Mouse (Mus musculus): ENCODE results near the gene Gar1. TPM values are rescaled to one million over a fixed set of nuclear protein-coding genes. Genes with fewer than 3 reads are reported as not detected.

Gene Gar1
- polyA plus RNA-seq, 1 experiment from 2014 or later = 45.2 TPM

DNA sequence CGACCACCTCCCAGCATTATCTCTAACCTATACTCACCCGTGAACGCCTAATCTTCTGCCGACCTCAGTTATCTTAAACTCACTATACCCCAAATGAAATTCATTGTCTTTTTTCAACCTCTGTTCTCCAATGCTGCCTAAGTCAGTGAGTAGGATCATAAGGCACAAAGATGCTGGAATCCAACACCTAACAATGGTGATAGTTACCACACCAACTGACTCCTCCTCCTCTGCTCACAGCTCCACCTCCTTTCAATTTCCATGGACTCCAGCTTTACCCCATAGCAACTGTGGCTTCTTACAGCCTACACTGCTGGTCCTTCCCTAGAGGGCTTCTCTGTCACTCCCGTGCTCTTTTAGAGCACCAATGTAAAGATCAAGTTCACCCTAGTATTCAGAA, 3.5 kb downstream of the Gar1 start:
- H3K4me2 ChIP-seq = no peak overlapping the region
- TF ChIP-seq CTCF (IDR thresholded peaks at IDR 0.05; ENCODE audit: low read depth) = no peak
- H3K4me1 ChIP-seq (ENCODE audit: insufficient read depth) = peaks cover 5% of the 10 kb centered on the region; the same call in 1 of the 2 replicates
- H3K36me3 ChIP-seq (ENCODE audit: insufficient read depth) = peaks cover 50% of the 10 kb centered on the region
- H3K27ac ChIP-seq (ENCODE audit: low read depth) = no peak overlapping the region
- 91% methylated on average over 5 of the region's 5 CpGs for WGBS
- no peak overlapping the region for H3K4me3 ChIP-seq (ENCODE audit: low read depth, low read length)
- no peaks in the 10 kb centered on the region for H3K27me3 ChIP-seq (ENCODE audit: insufficient read depth, low read length)
- ATAC-seq (ENCODE audit: insufficient read depth) (no peak), DNase-seq (no peak)
- no peak overlapping the region for H3K9ac ChIP-seq
- H3K9me3 ChIP-seq (ENCODE audit: low read depth, low read length) = no peaks in the 10 kb centered on the region

DNA sequence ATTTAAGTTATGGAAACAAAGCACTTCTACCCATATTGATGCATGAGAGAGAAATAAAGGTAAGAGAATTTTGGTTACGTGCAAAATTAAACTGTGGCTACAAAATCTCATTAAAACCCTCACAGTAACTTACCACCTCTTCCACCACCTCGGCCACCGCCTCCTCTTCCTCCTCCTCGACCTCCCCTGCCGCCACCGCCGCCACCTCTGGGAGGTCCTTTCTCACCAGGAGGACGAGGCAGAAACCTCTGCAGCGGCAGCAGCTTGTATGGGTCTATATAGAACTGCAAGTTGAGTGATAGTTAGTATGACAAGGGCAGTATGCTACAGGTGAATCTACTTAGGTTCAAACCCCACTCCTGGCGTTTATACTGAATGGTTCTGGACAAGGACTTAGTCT, 4.5 kb downstream of the Gar1 start:
- Histone ChIP-seq H3K4me3 (ENCODE audit: low read depth, low read length) (no peak overlapping the region), H3K27ac (ENCODE audit: low read depth) (no peak overlapping the region), H3K9ac (no peak overlapping the region), H3K4me1 (ENCODE audit: insufficient read depth) (peaks cover 5% of the 10 kb centered on the region; the same call in 1 of the 2 replicates), H3K9me3 (ENCODE audit: low read depth, low read length) (no peaks in the 10 kb centered on the region), H3K4me2 (no peak overlapping the region), H3K27me3 (ENCODE audit: insufficient read depth, low read length) (no peaks in the 10 kb centered on the region), H3K36me3 (ENCODE audit: insufficient read depth) (peaks cover 54% of the 10 kb centered on the region)
- ATAC-seq (ENCODE audit: insufficient read depth) = no peak
- no peak for TF ChIP-seq CTCF (IDR thresholded peaks at IDR 0.05; ENCODE audit: low read depth)
- no peak for DNase-seq
- WGBS = 87% methylated on average over 10 of the region's 10 CpGs

DNA sequence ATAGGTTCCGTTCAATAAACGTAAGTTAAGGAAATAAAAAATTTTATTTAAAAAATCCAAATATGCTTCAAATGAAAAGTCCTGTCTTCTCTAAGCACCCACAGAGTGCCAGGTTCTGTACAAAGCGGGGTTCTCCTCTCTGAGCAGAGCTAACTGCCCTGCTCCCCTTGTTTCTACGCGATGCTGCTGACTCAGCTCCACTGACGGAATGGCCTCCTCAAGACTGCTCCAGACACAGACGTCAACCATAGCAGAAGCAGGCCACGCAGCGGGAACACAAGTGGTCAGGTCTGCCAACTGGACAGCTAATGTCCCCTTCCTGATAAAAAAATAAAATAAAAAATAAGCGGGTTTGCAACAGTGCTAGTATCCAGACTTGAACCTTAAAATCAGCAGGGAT, 6.3 kb downstream of the Gar1 start:
- H3K4me2 ChIP-seq = no peak overlapping the region
- no peak overlapping the region for H3K4me3 ChIP-seq (ENCODE audit: low read depth, low read length)
- no peaks in the 10 kb centered on the region for H3K9me3 ChIP-seq (ENCODE audit: low read depth, low read length)
- H3K27ac ChIP-seq (ENCODE audit: low read depth) = no peak overlapping the region
- H3K36me3 ChIP-seq (ENCODE audit: insufficient read depth) = peaks cover 54% of the 10 kb centered on the region
- ATAC-seq (ENCODE audit: insufficient read depth) = no peak
- H3K9ac ChIP-seq = no peak overlapping the region
- H3K4me1 ChIP-seq (ENCODE audit: insufficient read depth) = peaks cover 4% of the 10 kb centered on the region; the same call in 1 of the 2 replicates
- DNase-seq = no peak
- 90% methylated on average over 10 of the region's 10 CpGs for WGBS
- TF ChIP-seq CTCF (IDR thresholded peaks at IDR 0.05; ENCODE audit: low read depth) = no peak
- H3K27me3 ChIP-seq (ENCODE audit: insufficient read depth, low read length) = no peaks in the 10 kb centered on the region

DNA sequence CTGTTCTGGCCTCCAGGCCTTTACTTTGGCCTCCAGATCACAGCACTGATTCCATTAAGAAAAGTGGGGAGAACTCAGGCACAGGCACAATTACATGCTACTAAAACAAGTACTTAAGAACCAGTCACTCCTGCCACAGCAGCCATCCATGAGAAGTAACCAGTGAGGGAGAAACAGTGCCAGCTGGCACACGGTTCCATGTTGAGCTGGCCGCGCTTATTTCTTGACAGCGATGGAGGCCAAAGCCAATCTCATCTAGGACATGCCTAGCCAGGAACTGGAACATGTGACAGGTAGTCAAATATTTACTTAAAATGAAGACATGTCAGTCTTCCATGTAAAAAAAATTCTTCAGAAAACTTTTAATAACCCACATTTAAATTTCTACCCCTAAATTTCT, 7.0 kb downstream of the Gar1 start:
- Histone ChIP-seq H3K4me3 (ENCODE audit: low read depth, low read length) (no peak overlapping the region), H3K4me2 (no peak overlapping the region), H3K9ac (no peak overlapping the region), H3K27me3 (ENCODE audit: insufficient read depth, low read length) (no peaks in the 10 kb centered on the region), H3K36me3 (ENCODE audit: insufficient read depth) (peaks cover 54% of the 10 kb centered on the region), H3K4me1 (ENCODE audit: insufficient read depth) (no peaks in the 10 kb centered on the region), H3K9me3 (ENCODE audit: low read depth, low read length) (no peaks in the 10 kb centered on the region), H3K27ac (ENCODE audit: low read depth) (no peak overlapping the region)
- DNase-seq = no peak
- 91% methylated on average over 4 of the region's 4 CpGs for WGBS
- no peak for TF ChIP-seq CTCF (IDR thresholded peaks at IDR 0.05; ENCODE audit: low read depth)
- ATAC-seq (ENCODE audit: insufficient read depth) = no peak

DNA sequence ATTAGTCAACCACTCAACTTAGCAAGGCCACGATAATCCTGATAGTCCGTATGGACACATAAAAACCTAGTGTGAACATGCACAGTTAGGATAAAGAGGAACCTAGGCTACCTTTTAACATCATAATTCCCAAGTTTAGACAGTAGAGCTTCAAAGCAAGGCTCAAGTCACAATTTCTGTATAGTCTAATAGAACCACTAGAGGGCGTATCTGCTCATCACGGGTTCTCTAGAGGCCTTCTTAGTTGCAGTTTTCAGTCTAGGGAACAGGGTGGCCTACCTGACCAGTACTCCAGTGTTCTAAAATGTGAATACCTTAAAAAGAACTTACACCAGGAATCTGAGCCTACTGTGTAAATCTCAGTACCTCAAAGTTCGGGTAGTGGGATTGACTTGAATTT, 7.9 kb downstream of the Gar1 start:
- Histone ChIP-seq H3K9me3 (ENCODE audit: low read depth, low read length) (no peaks in the 10 kb centered on the region), H3K4me3 (ENCODE audit: low read depth, low read length) (no peak overlapping the region), H3K27ac (ENCODE audit: low read depth) (no peak overlapping the region), H3K27me3 (ENCODE audit: insufficient read depth, low read length) (no peaks in the 10 kb centered on the region), H3K36me3 (ENCODE audit: insufficient read depth) (peaks cover 45% of the 10 kb centered on the region), H3K4me1 (ENCODE audit: insufficient read depth) (no peaks in the 10 kb centered on the region), H3K4me2 (no peak overlapping the region), H3K9ac (no peak overlapping the region)
- peak; percentile 82 for DNase-seq
- ATAC-seq (ENCODE audit: insufficient read depth) = peak; percentile 55; the same call in 1 of the 2 replicates
- TF ChIP-seq CTCF (IDR thresholded peaks at IDR 0.05; ENCODE audit: low read depth) = peak; percentile 61
- 52% methylated on average over 5 of the region's 5 CpGs for WGBS

DNA sequence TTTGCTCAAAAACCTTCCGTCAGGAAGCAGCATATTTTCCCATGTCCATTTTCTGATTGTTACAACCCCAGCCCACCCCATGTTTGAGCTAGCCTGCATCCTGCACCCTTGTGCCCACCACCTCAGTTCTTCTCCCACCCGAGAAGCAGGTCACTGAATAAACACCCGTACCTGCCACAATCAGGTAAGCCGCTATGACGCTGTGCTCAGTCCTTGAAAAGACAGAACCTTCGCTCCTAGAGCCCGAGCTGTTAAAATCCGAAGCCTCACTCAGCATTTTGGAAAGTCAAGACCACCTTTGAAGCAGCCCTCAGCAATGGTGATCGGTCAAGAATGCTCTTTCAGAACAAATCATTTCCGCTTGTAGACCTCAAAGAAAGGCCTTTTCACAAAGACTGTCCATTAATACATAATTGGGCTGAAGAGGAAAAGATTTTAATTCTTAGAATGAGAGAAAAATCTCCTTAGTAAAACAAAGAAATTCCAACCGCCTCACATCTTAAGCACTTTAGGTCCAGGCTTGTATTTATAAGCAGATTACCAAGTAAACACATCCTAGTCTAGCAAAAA, 8.9 kb downstream of the Gar1 start, which contains the start of gene Rrh:
TSS of gene Rrh (minus strand) at position 382 of the 570 bp plus-strand sequence.
- H3K4me2 ChIP-seq = no peak within 1 kb of the TSS

DNA sequence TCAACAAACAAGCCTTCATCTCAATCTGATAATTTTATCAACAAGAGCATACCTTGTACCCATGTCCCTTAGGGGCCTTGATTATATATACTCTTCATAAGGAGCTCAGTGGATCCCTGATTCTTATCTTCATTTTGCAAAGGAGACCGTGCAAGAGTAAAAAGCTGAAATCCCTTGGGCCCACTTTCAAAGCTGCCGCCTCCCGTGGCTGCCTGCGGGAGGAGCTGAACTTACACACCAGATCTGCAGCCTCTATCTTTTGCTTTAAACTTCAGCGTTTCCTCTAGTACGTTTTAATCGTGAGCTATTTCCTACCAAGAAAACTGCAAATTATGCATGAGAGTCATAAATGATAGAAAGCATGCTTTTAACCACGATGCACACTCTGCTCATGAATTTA, 9.5 kb downstream of the Gar1 start:
- no peaks in the 10 kb centered on the region for H3K27me3 ChIP-seq (ENCODE audit: insufficient read depth, low read length)
- no peaks in the 10 kb centered on the region for H3K9me3 ChIP-seq (ENCODE audit: low read depth, low read length)
- H3K4me1 ChIP-seq (ENCODE audit: insufficient read depth) = no peaks in the 10 kb centered on the region

More for the DNA sequence above, 8.9 kb downstream of the Gar1 start, which contains the start of gene Rrh:
- no peaks in the 10 kb centered on the region for H3K9me3 ChIP-seq (ENCODE audit: low read depth, low read length)
- H3K27me3 ChIP-seq (ENCODE audit: insufficient read depth, low read length) = no peaks in the 10 kb centered on the region
- no peak within 1 kb of the TSS for H3K9ac ChIP-seq
- 90% methylated on average over 11 of the region's 11 CpGs for WGBS
- TF ChIP-seq CTCF (IDR thresholded peaks at IDR 0.05; ENCODE audit: low read depth) = no peak
- no peak for ATAC-seq (ENCODE audit: insufficient read depth)
- H3K4me1 ChIP-seq (ENCODE audit: insufficient read depth) = no peaks in the 10 kb centered on the region
- no peak for DNase-seq
- no peak within 1 kb of the TSS for H3K27ac ChIP-seq (ENCODE audit: low read depth)
- peaks cover 38% of the 10 kb centered on the region for H3K36me3 ChIP-seq (ENCODE audit: insufficient read depth)
- no peak within 1 kb of the TSS for H3K4me3 ChIP-seq (ENCODE audit: low read depth, low read length)

More for the DNA sequence above, 9.5 kb downstream of the Gar1 start:
- no peak overlapping the region for H3K9ac ChIP-seq
- DNase-seq (no peak), ATAC-seq (ENCODE audit: insufficient read depth) (no peak)
- no peak overlapping the region for H3K27ac ChIP-seq (ENCODE audit: low read depth)
- H3K4me2 ChIP-seq = no peak overlapping the region
- peaks cover 35% of the 10 kb centered on the region for H3K36me3 ChIP-seq (ENCODE audit: insufficient read depth)
- TF ChIP-seq CTCF (IDR thresholded peaks at IDR 0.05; ENCODE audit: low read depth) = no peak
- 75% methylated on average over 8 of the region's 8 CpGs for WGBS
- H3K4me3 ChIP-seq (ENCODE audit: low read depth, low read length) = no peak overlapping the region
